Mouse (Mus musculus): ENCODE measurements around the gene Ptch2.

The Ptch2 gene

GRCm38 (mm10) chr4:117127991-117128686 is 32.3 kb downstream of the Ptch2 start:
- no peak for DNase-seq (ENCODE audit: low read depth, low spot score)

GRCm38 (mm10) chr4:117130790-117131189 is 34.9 kb downstream of the Ptch2 start:
- no peak for DNase-seq (ENCODE audit: low read depth, low spot score)

GRCm38 (mm10) chr4:117131198-117131597 is 35.3 kb downstream of the Ptch2 start:
- no peak for DNase-seq (ENCODE audit: low read depth, low spot score)

- peak; percentile 95 for DNase-seq (ENCODE audit: low read depth, low spot score)
These were observed 36.3 kb downstream of the Ptch2 start for GRCm38 (mm10) chr4:117131890-117132793.

GRCm38 (mm10) chr4:117132794-117133143 is 36.9 kb downstream of the Ptch2 start:
- no peak for DNase-seq (ENCODE audit: low read depth, low spot score)

- peak; percentile 39 for DNase-seq (ENCODE audit: low read depth, low spot score)
These were observed 37.5 kb downstream of the Ptch2 start for GRCm38 (mm10) chr4:117133366-117133796.

GRCm38 (mm10) chr4:117133817-117134600 is 38.1 kb downstream of the Ptch2 start, which contains the start of gene Plk3:
Gene Plk3 (minus strand): TSS chr4:117133963.
- peak; percentile 98 for DNase-seq (ENCODE audit: low read depth, low spot score)

- DNase-seq (ENCODE audit: low read depth, low spot score): no peak
These were observed 38.7 kb downstream of the Ptch2 start for GRCm38 (mm10) chr4:117134601-117134995.

GRCm38 (mm10) chr4:117136034-117136433 is 40.2 kb downstream of the Ptch2 start:
- DNase-seq (ENCODE audit: low read depth, low spot score): peak; percentile 58

GRCm38 (mm10) chr4:117138295-117139216 is 42.7 kb downstream of the Ptch2 start:
- DNase-seq (ENCODE audit: low read depth, low spot score): peak; percentile 89

GRCm38 (mm10) chr4:117139217-117139612 is 43.3 kb downstream of the Ptch2 start:
- DNase-seq (ENCODE audit: low read depth, low spot score): peak; percentile 90

- no peak for DNase-seq (ENCODE audit: low read depth, low spot score)
These were observed 44.7 kb downstream of the Ptch2 start for GRCm38 (mm10) chr4:117140613-117141012.

- peak; percentile 69 for DNase-seq (ENCODE audit: low read depth, low spot score)
These were observed 47.1 kb downstream of the Ptch2 start for GRCm38 (mm10) chr4:117143023-117143422.

GRCm38 (mm10) chr4:117145248-117145647 is 49.4 kb downstream of the Ptch2 start:
- DNase-seq (ENCODE audit: low read depth, low spot score): peak; percentile 64

GRCm38 (mm10) chr4:117146176-117146575 is 50.3 kb downstream of the Ptch2 start:
- DNase-seq (ENCODE audit: low read depth, low spot score): peak; percentile 97

- DNase-seq (ENCODE audit: low read depth, low spot score): peak; percentile 63
These were observed 52.3 kb downstream of the Ptch2 start for GRCm38 (mm10) chr4:117148047-117148713.

- peak; percentile 54 for DNase-seq (ENCODE audit: low read depth, low spot score)
These were observed 52.9 kb downstream of the Ptch2 start for GRCm38 (mm10) chr4:117148815-117149214.

GRCm38 (mm10) chr4:117149291-117150211 is 53.7 kb downstream of the Ptch2 start:
- peak; percentile 59 for DNase-seq (ENCODE audit: low read depth, low spot score)

- DNase-seq (ENCODE audit: low read depth, low spot score): no peak
These were observed 54.4 kb downstream of the Ptch2 start for GRCm38 (mm10) chr4:117150212-117150733.
